Mouse (Mus musculus) right cerebral cortex, postnatal 4 days (tissue): Measurements from ENCODE around the gene Cep112.

ENCODE experiments used
- DNase-seq: peaks from one replicate; pipeline ENCODE4 v3.0.0-alpha.2; 2022

Cep112 gene

DNA sequence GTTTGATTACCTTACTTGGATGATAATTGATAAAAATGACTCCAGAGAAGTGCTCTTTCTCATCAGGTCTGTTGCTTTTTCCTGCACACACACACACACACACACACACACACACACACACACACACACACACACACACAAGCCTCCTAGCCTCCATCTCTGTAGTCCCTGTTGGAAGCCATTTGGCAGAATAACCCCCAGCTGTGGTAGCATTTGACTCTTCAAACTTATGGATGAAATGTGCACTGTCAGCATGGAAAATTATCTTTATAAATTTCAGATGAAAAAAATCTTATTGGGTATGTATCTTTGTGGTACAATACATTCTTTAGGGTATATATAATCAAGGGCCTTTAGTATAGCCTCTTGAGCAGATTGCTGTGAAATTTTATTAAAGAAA is 181.8 kb downstream of the Cep112 start:
- no peak for DNase-seq

DNA sequence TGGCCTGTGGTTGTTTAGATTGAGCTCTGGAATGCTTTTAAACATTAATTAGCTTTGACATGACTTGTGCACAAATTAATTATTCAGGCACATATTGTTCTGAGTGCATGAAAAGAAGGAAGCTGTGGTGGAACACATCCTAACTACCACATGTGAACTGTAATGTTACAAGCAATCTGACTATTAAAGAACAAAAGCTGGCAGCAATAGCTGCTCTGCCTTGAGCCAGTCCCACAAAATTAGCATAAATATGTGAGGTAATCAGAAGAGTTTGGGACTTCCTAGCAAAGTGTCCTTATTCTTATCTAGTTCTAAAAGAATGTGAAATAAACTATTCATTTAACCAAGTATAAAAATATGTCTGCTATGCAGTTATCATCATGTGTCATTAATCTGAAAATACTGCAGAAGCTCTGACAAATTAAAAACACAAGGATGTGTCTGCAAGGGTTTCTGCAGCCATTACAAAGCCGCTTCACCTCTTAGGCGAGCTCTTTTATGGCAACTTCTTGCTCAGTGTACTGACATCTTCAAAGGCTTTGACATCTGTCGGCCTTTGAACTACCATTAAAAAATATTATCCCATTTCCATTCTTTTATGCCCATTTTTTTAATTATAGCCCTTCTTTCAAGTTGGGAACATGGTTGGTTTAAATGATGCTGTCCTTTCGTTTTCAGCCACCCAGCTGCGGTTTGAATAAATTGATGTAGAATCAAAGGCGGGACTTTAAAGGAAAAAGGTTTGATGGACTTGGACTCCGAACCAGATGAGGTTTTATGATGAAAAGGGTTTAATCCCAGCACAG is 195.8 kb downstream of the Cep112 start:
- no peak for DNase-seq

DNA sequence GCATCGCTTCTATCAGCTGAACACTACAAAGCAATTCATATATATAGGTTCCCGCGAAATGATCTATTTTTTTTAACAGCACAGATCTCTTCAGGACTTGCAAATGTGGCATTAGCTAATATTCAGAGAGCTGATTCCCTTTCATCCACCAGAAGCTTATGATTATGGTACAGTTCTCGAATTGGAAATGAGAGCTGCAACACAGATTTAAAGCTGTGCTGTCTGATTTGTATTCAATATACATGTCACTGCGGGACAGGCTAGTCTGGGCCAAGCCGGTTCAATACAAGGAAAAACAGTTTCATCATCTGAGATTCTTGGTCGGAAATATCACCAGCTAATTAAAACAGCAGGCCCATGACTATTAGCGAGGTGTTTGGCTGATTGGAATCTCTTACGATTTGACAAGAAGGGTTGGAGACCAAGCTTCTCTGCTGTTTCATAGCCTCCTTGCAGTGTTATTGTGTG is 196.5 kb downstream of the Cep112 start:
- no peak for DNase-seq

DNA sequence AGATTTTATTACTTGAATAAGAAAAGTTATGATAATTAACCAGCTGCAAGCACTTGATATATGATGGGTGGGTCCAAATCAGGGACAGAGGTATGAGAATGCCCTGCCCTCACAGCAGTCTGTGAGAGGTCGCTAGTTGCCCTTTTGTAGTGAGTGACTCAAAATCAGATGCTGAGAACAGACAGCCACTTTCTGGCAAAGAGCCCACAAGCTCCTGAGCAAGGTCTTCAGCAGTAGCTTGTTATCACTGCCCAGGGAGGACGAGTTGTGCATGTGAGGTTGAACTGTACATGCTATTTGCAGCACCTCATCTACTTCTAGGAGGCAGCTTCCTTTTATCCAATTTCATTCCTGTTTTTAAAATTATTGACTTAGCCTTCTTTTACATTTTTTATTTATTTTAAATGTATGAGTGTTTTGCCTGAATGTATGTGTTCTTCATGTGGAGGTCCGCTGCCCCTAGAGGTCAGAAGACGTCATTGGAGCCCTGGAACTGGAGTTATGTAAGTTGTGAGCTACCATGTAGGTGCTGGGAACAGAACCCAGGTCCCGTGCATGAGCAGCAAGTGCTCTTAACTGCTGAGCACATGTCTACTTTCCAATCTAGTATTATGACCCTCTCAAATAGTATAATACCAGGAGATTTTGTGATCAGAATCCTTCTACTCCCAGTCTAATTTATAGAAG is 200.7 kb downstream of the Cep112 start:
- DNase-seq: no peak

- DNase-seq: no peak
These were observed 212.8 kb downstream of the Cep112 start for GRCm38 (mm10) chr11:108637780-108638179.

GRCm38 (mm10) chr11:108655574-108655973 is 230.6 kb downstream of the Cep112 start:
- no peak for DNase-seq

DNA sequence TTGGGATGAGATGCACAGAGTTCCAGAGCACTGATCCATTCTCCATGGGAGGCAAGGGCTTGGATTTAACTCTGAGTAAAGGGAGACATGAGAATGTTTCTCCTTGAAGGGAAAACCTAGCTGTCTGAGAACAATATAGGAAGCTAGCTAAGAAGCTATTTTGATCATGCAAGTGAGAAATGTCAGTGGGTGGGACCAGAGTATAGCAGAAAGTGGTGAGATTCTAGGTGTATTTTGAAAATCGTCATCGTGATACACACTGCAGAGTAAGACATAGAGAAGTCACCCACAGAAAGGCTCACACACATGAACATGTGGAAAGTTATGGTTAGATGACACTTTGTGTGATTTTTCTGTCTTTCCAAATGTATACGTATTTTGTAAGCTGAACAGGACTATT is 257.0 kb downstream of the Cep112 start:
- no peak for DNase-seq

GRCm38 (mm10) chr11:108696563-108696962 is 271.6 kb downstream of the Cep112 start:
- DNase-seq: no peak

DNA sequence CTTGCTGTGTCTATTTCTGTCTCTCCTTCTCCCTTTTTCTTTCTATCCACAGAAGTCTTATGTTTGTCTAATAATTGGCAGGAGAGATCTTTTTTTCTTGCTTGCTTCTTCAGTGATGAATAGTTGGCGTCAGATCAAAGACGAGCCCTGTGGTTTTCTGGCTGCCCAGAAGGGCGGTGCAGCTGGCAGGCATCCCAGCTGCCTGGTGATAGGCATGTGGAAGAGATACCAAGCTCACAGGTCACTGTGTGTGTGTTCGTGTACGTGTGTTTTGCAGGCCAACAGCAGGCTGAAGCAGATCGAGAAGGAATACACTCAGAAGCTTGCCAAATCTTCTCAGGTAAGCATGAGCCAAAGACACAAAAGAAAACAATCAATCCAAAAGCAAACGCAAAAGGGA is 327.3 kb downstream of the Cep112 start:
- peak; percentile 49 for DNase-seq

GRCm38 (mm10) chr11:108752765-108753164 is 327.8 kb downstream of the Cep112 start:
- no peak for DNase-seq

GRCm38 (mm10) chr11:108753361-108754240 is 328.6 kb downstream of the Cep112 start:
- DNase-seq: no peak

- no peak for DNase-seq
These were observed 332.2 kb downstream of the Cep112 start for GRCm38 (mm10) chr11:108757211-108757610.

DNA sequence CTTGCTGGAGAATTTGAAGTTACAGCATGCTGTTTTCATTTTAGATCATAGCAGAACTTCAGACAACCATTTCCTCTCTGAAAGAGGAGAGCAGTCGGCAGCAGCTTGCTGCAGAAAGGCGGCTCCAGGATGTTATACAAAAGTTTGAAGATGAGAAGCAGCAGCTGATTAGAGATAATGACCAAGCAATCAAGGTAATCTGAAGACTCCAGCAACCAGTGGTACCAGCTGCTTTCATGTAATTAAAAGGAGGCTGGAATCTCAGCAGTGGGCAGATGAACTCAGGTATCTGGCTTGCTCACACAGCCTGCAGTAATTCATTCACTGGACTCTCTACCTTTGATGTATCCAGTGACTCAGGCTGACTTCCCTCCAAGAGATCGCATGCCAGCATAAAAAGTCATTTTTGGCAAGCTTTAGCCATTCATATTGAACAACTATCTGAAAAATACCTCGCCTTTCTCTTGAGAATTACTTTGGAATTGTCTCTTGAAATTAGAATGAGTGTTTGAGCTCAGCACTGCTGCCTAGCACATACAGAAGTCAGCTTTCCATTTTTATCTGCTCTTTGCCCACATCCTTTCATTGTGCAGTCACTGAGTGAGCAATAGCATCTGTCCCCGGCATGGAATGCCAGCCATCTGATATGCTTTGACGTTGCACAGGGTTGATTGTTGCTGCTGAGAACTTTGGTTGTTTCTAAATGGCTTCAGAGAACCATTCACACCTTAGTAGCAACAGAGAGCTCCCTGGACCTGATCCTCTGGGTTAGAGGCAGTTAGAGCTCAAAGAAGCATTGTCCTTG is 332.8 kb downstream of the Cep112 start:
- no peak for DNase-seq

GRCm38 (mm10) chr11:108770064-108770463 is 345.1 kb downstream of the Cep112 start:
- DNase-seq: no peak

DNA sequence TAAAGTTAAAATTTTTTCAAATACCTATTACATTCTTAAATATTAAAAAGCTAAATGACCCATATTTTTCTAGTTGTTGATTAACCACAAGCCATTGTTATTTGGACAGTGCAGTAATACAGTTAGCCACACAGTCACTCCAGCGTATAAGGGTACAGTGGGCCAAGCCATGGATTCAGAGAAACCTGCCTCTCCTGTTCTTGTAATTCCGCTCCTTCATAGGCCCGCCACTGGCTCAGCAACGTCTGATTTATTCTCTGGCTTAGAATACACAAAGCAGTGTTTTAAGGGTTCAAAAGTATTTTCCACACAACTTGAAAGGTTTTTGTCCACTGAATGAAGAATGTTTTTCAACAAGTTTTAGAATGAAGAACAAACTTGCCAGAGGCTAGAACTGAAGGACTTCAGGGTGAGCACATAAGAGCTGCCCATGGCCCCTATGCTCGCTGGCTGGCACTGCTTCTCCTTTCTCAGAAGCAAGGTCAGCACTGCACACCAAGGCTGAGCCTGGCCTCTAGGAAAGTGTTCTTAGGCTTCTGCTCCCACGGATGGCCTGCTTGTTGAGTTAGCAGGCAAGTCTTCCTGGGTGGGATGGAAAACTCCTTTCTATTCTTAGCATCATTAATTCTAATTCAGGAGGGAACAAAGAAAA is 349.2 kb downstream of the Cep112 start:
- DNase-seq: no peak

DNA sequence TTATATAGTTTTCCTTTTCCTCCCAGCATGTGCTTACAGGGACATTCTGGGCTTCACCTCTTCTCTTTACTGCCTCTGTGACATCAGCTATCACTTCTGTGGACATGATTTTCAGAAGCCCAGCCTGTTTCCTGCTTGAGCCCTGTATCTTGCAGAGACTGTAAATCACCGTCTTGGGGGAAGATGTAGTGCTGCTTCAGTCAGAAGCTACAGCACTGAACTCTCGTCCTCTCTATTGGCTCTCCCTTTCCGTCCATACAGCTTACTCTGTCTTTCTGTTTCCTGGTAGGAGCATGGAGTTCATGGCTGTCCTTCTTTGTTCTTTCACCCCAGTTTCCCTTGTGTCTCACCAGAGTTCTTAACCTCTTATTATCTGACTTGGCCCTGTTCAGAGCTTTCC is 352.2 kb downstream of the Cep112 start:
- no peak for DNase-seq

DNA sequence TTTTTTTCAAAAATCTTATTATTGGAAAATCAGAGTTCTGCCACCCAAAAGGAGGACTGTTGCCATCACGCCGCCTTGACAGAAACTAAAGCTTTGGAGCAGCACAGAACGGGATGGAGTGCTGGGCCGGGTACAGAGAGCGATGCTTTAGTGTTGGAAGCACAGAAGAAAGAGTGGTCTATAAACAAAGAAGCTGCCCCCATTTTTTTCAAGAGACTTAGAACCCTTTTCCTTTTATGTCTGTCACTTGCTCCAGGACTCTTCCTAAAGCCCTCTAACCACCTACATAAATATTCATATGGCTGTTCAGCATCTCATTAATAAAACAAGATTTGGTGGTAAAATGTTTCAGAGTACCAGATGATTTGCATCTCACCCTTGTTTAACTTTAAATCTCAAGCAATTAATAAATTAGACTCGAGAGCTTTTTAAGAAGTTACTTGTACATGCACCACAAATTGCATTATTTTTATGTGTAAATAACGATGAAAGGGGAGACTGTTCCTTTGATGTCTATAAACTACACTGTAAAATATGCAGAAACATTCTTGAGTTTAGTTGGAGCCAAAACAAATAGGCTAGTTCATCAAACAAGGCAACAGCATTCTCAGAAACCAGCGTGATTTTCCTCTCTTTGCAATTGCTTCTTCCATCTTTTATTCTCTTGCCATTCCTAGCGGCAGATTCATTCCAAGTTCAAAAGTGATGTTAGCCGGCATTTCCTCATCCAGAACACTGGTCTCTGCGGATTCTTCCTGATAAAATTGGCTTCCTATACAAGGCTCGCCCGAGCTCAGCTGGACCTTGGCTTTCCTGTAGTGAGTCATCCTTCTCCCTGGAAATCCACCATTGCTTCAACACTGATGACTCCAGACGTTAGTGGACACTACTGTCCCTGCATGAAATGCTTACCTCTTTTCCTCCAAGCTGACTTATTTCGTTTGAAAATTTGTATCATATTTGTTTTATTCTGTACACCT is 355.6 kb downstream of the Cep112 start:
- no peak for DNase-seq

DNA sequence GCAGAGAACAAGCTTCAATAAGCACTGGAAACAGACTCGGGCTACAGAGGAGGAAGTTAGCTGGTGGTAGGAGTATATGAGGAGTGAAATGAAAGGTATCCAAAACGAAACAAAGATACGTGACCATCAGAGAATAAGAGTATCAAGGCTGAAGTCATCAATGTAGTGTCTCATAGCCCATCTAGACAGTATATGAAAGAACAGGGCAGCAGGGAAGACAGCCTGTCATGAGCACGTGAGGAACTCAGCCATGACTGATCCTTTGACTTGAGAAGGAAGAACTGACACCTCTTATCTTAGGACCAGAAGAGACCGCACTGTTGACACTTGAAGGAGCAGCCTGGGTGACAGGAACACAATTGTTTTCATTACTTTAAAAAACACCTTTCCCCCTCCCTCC is 373.4 kb downstream of the Cep112 start:
- DNase-seq: no peak

- DNase-seq: no peak
These were observed 374.7 kb downstream of the Cep112 start for GRCm38 (mm10) chr11:108799695-108800094.

DNA sequence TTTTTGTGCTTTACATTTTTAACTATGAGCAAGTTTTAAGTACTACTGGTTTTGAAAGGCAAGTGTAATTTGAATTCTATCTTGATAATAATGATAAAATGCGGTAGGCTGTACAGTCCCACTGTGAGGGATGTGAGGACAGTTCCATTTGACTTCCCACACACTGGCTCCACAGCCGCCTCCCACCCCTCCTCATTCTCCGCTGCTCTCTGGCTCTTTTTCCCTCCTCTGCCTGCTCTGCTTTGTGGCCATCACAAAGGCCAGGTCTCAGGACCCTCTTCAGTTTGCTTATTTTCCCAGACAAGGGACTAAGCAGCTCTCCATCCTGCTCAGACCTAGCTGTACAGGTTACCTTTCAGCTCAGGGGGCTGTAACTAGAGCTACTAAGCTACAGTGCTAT is 379.0 kb downstream of the Cep112 start:
- no peak for DNase-seq

DNA sequence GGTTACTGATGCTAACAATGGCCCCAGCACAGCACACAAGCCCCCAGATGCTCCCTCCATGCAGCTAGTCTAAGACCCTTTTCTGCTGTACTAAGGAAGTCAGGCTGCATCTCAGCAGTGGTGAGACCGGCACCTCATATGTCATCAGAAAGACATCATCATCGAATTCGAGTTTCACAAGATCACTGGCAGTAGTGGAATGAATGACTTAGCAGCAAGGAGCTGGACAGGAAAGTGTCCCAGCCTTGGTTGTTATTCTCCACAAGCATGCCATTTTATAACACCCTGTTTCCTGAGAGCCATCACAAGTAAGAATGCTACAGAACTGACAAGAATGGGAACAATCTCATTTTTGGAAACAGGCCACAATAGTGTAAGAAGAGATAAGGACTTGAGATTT is 381.0 kb downstream of the Cep112 start:
- DNase-seq: no peak
